Mouse (Mus musculus): ENCODE data around the gene Leo1. TPM values are rescaled to one million over a fixed set of nuclear protein-coding genes. Genes with fewer than 3 reads are reported as not detected.
"Not testable (repeated sequence)": the region's sequence is repeated elsewhere in the genome, so short reads cannot be mapped to it uniquely, and the experiment has no call there.

Gene Leo1
- polyA plus RNA-seq, 1 experiment from 2014 or later = 37.5 TPM

DNA sequence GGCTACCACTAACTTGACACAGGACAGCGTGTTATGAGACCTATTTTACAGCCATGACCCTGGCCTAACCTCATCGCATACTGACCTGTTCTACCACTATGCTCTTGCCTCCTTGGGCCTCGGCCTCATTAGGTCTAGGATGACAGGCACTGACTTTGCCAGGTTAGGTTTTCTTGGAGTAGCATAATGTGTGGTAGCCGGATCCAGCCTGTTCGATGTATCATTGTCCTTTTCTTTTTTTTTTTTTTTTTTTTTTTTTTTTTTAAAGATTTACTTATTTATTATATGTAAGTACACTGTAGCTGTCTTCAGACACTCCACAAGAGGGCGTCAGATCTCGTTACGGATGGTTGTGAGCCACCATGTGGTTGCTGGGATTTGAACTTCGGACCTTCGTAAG is 5.2 kb downstream of the Leo1 start:
- peaks cover 58% of the 10 kb centered on the region for H3K36me3 ChIP-seq

DNA sequence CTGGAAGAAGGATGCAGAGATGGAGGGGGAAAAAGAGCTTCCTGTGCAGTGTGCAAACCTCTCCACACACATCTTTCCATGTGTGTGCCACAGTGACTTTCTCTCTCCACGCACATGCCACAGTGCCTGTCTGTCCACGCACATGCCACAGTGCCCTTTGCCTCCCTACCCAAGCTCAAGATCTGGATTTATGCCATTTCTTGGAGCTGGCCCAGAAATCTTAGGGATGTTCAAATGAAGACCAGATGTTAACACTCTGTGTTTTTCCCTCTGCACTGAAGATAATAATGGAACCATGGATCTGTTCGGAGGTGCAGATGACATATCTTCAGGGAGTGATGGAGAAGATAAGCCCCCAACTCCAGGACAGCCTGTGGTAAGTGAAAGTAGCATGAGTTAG is 6.7 kb downstream of the Leo1 start:
- no peaks in the 10 kb centered on the region for H3K9me3 ChIP-seq
- H3K4me3 ChIP-seq = no peak overlapping the region
- no peaks in the 10 kb centered on the region for H3K27me3 ChIP-seq
- no peak for ATAC-seq (ENCODE audit: insufficient number of reproducible peaks, low FRiP score, low TSS enrichment, low read depth)
- H3K4me1 ChIP-seq = no peaks in the 10 kb centered on the region
- no peak overlapping the region for H3K9ac ChIP-seq
- 78% methylated on average over 3 of the region's 3 CpGs for WGBS
- H3K36me3 ChIP-seq = peaks cover 71% of the 10 kb centered on the region
- no peak overlapping the region for H3K27ac ChIP-seq
- H3K4me2 ChIP-seq = no peak overlapping the region

More for the DNA sequence above, 5.2 kb downstream of the Leo1 start:
- not testable (repeated sequence) for H3K4me2 ChIP-seq; ATAC-seq (ENCODE audit: insufficient number of reproducible peaks, low FRiP score, low TSS enrichment, low read depth); H3K27me3 ChIP-seq; H3K27ac ChIP-seq; H3K9ac ChIP-seq; H3K4me3 ChIP-seq; H3K9me3 ChIP-seq
- peaks cover 13% of the 10 kb centered on the region for H3K4me1 ChIP-seq
- 84% methylated on average over 10 of the region's 10 CpGs for WGBS

GRCm38 (mm10) chr9:75453994-75454393 is 12.7 kb downstream of the Leo1 start:
- H3K27me3 ChIP-seq = no peaks in the 10 kb centered on the region
- no peak overlapping the region for H3K4me3 ChIP-seq
- peaks cover 89% of the 10 kb centered on the region for H3K36me3 ChIP-seq
- 89% methylated on average over 2 of the region's 2 CpGs for WGBS
- no peak overlapping the region for H3K27ac ChIP-seq
- no peaks in the 10 kb centered on the region for H3K9me3 ChIP-seq
- H3K4me1 ChIP-seq = no peaks in the 10 kb centered on the region
- no peak for ATAC-seq (ENCODE audit: insufficient number of reproducible peaks, low FRiP score, low TSS enrichment, low read depth)
- no peak overlapping the region for H3K9ac ChIP-seq
- H3K4me2 ChIP-seq = no peak overlapping the region

GRCm38 (mm10) chr9:75455684-75456083 is 14.4 kb downstream of the Leo1 start:
- no peak overlapping the region for H3K27ac ChIP-seq
- ATAC-seq (ENCODE audit: insufficient number of reproducible peaks, low FRiP score, low TSS enrichment, low read depth) = no peak
- no peaks in the 10 kb centered on the region for H3K27me3 ChIP-seq
- no peak overlapping the region for H3K9ac ChIP-seq
- no peak overlapping the region for H3K4me3 ChIP-seq
- no peaks in the 10 kb centered on the region for H3K9me3 ChIP-seq
- H3K4me1 ChIP-seq = no peaks in the 10 kb centered on the region
- 67% methylated on average over 10 of the region's 10 CpGs for WGBS
- no peak overlapping the region for H3K4me2 ChIP-seq
- peaks cover 94% of the 10 kb centered on the region for H3K36me3 ChIP-seq

- no peaks in the 10 kb centered on the region for H3K27me3 ChIP-seq
- H3K4me3 ChIP-seq = no peak overlapping the region
- no peaks in the 10 kb centered on the region for H3K9me3 ChIP-seq
- peaks cover 83% of the 10 kb centered on the region for H3K36me3 ChIP-seq
- no peak overlapping the region for H3K4me2 ChIP-seq
- WGBS = 85% methylated on average over 8 of the region's 8 CpGs
- H3K9ac ChIP-seq = no peak overlapping the region
- no peaks in the 10 kb centered on the region for H3K4me1 ChIP-seq
- ATAC-seq (ENCODE audit: insufficient number of reproducible peaks, low FRiP score, low TSS enrichment, low read depth) = no peak
- H3K27ac ChIP-seq = no peak overlapping the region
These were observed 21.8 kb downstream of the Leo1 start for GRCm38 (mm10) chr9:75463050-75463660.

DNA sequence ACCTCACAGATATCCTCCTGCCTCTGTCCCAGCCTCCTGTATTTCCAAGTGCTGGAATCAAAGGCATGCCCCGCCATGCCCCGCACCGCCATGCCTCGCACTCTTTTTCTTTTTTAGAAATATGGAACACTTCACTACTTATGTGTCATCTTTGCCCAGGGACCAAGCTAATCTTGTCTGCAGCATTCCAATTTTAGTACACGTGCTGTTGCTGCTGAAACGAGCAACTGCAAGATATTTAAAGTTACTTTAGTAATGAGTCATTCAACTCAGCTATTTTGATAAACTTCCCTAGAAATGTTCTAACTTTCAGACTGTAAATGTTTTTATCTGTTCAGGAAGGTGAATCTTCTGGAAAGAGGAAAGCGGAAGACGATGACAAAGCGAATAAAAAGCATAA is 24.5 kb downstream of the Leo1 start:
- Histone ChIP-seq H3K36me3 (peaks cover 66% of the 10 kb centered on the region), H3K9me3 (no peaks in the 10 kb centered on the region)
- WGBS = 86% methylated on average over 9 of the region's 9 CpGs

DNA sequence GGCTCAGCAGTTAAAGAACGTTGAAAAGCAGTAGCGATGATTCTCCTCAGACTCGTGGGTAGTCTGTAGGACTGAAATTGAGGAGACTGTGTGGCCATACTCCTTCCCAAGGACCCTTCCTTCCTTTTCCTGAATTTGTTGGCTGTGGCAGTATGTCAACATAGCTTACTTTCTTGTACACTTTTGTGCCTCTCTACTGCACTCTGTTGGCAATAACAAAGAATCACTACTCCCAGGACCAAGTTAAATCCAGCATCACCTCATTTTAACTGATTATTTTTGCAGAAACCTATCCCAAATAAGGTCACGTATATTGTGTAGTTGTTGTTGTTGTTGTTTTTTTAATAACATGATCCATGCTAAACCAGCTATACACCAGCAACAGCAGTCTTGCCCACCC is 25.3 kb downstream of the Leo1 start:
- 93% methylated on average over 4 of the region's 4 CpGs for WGBS

More for the DNA sequence above, 24.5 kb downstream of the Leo1 start:
- no peak for ATAC-seq (ENCODE audit: insufficient number of reproducible peaks, low FRiP score, low TSS enrichment, low read depth)
- Histone ChIP-seq H3K27ac (no peak overlapping the region), H3K4me1 (no peaks in the 10 kb centered on the region), H3K9ac (no peak overlapping the region), H3K27me3 (no peaks in the 10 kb centered on the region), H3K4me2 (no peak overlapping the region), H3K4me3 (no peak overlapping the region)

DNA sequence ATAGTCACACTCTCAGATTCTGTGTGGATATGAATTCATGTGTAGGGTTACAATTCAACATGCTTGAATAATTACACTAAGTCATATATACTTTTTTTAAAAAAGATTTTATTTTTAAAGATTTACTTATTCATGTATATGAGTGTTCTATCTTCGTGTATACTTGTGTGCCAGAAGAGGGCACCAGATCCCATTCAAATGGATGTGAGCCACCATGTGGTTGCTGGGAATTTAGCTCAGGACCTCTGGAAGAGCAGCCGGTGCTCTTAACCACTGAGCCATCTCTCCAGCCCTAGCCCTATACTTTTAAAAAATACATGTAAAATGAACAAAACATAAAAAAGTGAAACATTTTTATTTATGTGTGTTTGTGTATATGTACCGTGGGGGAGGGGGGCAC is 26.3 kb downstream of the Leo1 start:
- no peak overlapping the region for H3K9ac ChIP-seq
- peaks cover 56% of the 10 kb centered on the region for H3K36me3 ChIP-seq
- 91% methylated on average over 3 of the region's 3 CpGs for WGBS
- ATAC-seq (ENCODE audit: insufficient number of reproducible peaks, low FRiP score, low TSS enrichment, low read depth) = no peak
- no peak overlapping the region for H3K4me2 ChIP-seq
- no peaks in the 10 kb centered on the region for H3K27me3 ChIP-seq
- no peak overlapping the region for H3K4me3 ChIP-seq
- H3K4me1 ChIP-seq = no peaks in the 10 kb centered on the region
- no peak overlapping the region for H3K27ac ChIP-seq
- no peaks in the 10 kb centered on the region for H3K9me3 ChIP-seq

More for the DNA sequence above, 25.3 kb downstream of the Leo1 start:
- Histone ChIP-seq H3K27me3 (no peaks in the 10 kb centered on the region), H3K4me3 (no peak overlapping the region), H3K4me2 (no peak overlapping the region), H3K9me3 (no peaks in the 10 kb centered on the region), H3K36me3 (peaks cover 66% of the 10 kb centered on the region), H3K27ac (no peak overlapping the region), H3K4me1 (no peaks in the 10 kb centered on the region), H3K9ac (no peak overlapping the region)
- no peak for ATAC-seq (ENCODE audit: insufficient number of reproducible peaks, low FRiP score, low TSS enrichment, low read depth)

DNA sequence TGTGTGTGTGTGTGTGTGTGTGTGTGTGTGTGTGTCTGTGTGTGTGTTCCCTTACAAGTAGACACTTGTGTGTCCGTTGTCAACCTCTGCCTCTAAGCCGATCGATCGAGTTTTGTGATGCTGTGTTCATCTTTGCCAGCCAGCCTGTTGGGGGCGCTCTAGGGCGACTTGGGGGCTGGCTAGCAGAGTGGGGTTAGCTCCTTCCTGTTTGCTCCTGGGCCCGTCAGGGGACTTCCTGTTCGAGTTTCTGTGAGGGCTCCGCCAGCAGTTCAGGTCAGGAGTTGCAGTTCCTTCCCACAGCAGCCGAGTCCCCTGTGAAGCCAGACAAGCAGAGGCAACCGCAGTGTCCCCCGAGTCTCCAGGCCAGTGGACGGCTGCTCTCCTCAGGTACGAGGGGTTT is 27.0 kb downstream of the Leo1 start:
- H3K36me3 ChIP-seq = peaks cover 51% of the 10 kb centered on the region
- no peaks in the 10 kb centered on the region for H3K4me1 ChIP-seq
- no peak overlapping the region for H3K9ac ChIP-seq
- WGBS = 81% methylated on average over 14 of the region's 14 CpGs
- ATAC-seq (ENCODE audit: insufficient number of reproducible peaks, low FRiP score, low TSS enrichment, low read depth) = no peak
- H3K4me3 ChIP-seq = no peak overlapping the region
- no peak overlapping the region for H3K4me2 ChIP-seq
- H3K27me3 ChIP-seq = no peaks in the 10 kb centered on the region
- H3K9me3 ChIP-seq = no peaks in the 10 kb centered on the region
- H3K27ac ChIP-seq = no peak overlapping the region

DNA sequence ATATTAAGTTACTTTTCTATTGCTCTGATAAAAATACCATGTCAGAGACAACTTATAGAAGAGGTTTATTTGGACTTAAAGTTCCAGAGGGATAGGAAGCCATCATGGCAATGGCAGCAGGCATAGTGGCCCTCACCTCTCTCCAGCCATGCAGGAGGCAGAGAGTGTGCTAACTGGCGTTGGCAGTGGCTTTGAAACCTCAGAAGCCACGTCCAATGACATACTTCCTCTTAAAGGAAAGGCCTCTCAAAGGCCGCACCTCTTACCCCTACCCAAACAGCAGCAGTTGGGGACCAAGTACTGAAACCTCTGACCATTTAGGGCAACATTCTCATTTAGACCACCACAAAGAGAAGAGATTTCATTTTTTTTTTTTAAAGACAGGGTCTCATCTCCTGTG is 35.9 kb downstream of the Leo1 start:
- H3K36me3 ChIP-seq = peaks cover 8% of the 10 kb centered on the region
- no peaks in the 10 kb centered on the region for H3K9me3 ChIP-seq
- no peak overlapping the region for H3K9ac ChIP-seq
- H3K4me3 ChIP-seq = no peak overlapping the region
- 65% methylated on average over 3 of the region's 3 CpGs for WGBS
- no peak for ATAC-seq (ENCODE audit: insufficient number of reproducible peaks, low FRiP score, low TSS enrichment, low read depth)
- no peaks in the 10 kb centered on the region for H3K4me1 ChIP-seq
- H3K27ac ChIP-seq = no peak overlapping the region
- H3K4me2 ChIP-seq = no peak overlapping the region
- H3K27me3 ChIP-seq = no peaks in the 10 kb centered on the region

GRCm38 (mm10) chr9:75479106-75479725 is 37.9 kb downstream of the Leo1 start:
- Histone ChIP-seq H3K4me1 (no peaks in the 10 kb centered on the region), H3K9ac (no peak overlapping the region), H3K4me2 (no peak overlapping the region), H3K36me3 (peaks cover under 1% of the 10 kb centered on the region; the same call in 1 of the 2 replicates), H3K4me3 (no peak overlapping the region), H3K27ac (no peak overlapping the region), H3K27me3 (no peaks in the 10 kb centered on the region), H3K9me3 (no peaks in the 10 kb centered on the region)
- WGBS = 57% methylated on average over 8 of the region's 8 CpGs
- no peak for ATAC-seq (ENCODE audit: insufficient number of reproducible peaks, low FRiP score, low TSS enrichment, low read depth)

- no peak overlapping the region for H3K4me2 ChIP-seq
- H3K4me1 ChIP-seq = no peaks in the 10 kb centered on the region
- no peaks in the 10 kb centered on the region for H3K27me3 ChIP-seq
- no peak overlapping the region for H3K27ac ChIP-seq
- WGBS = 88% methylated on average over 5 of the region's 5 CpGs
- no peak overlapping the region for H3K9ac ChIP-seq
- H3K4me3 ChIP-seq = no peak overlapping the region
- no peaks in the 10 kb centered on the region for H3K36me3 ChIP-seq
- H3K9me3 ChIP-seq = no peaks in the 10 kb centered on the region
- ATAC-seq (ENCODE audit: insufficient number of reproducible peaks, low FRiP score, low TSS enrichment, low read depth) = no peak
These were observed 39.3 kb downstream of the Leo1 start for GRCm38 (mm10) chr9:75480536-75481075.

All from limb, embryonic 15.5 days (tissue).